Mouse (Mus musculus) stomach, postnatal 0 days (tissue): ENCODE data around the gene E2f4.

Experiments
- CTCF ChIP-seq: IDR thresholded peaks from 2 replicates; pipeline ENCODE4 v1.5.1; 2016; ENCODE audit warnings: antibody characterized with exemption, low read depth, mild to moderate bottlenecking, moderate library complexity
- EP300 ChIP-seq: optimal IDR thresholded peaks from 2 replicates; pipeline ENCODE3; 2016; ENCODE audit warnings: antibody characterized with exemption

DNA sequence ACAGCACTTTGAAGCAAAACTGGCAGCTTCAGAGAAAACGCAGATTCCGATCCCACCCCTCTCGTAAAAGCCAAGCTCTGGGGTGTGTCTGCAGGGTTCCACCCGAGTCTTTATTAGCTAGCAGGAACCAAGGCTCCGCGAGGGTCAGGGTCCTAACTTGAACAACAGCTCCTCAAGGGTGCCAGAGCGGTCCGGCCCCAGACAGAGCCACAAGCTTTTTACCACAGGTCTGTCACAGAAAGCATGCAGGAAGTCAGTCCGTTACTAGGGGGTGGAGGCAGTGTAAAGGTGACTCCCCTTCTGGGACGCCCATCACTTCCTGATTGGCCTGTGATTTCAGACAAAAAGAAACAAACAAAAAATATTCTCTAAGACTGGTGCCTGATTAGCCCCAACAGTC lies 32.3 kb upstream of the E2f4 start:
- TF ChIP-seq CTCF (no peak), EP300 (no peak)
